Mouse (Mus musculus) midbrain, embryonic 10.5 days (tissue): ENCODE data around the gene Odf2. TPM values are rescaled to one million over a fixed set of nuclear protein-coding genes. Genes with fewer than 3 reads are reported as not detected.
A peak's percentile ranks its signal among the peaks of the same experiment; 100 is the strongest.

Experiments used
- DNase-seq: peaks from one replicate; pipeline ENCODE4 v3.0.0-alpha.2; 2017; ENCODE audit warnings: low spot score
- H3K27ac ChIP-seq: fragments of 300-500 bp; sonication (generic); replicated peaks from 2 replicates; pipeline ENCODE4 v1.5.1; 2016; ENCODE audit warnings: mild to moderate bottlenecking
- H3K27me3 ChIP-seq: fragments of 300-500 bp; sonication (generic); 2 replicates; pipeline ENCODE4 v1.6.1; 2016; ENCODE audit warnings: low read depth, mild to moderate bottlenecking; ENCODE audit not compliant: poor library complexity, severe bottlenecking
- H3K36me3 ChIP-seq: fragments of 300-500 bp; sonication (generic); 2 replicates; pipeline ENCODE4 v1.6.1; 2016; ENCODE audit warnings: mild to moderate bottlenecking, moderate library complexity
- H3K4me1 ChIP-seq: fragments of 300-500 bp; sonication (generic); 2 replicates; pipeline ENCODE4 v1.6.1; 2016
- H3K4me3 ChIP-seq: fragments of 300-500 bp; sonication (generic); 2 replicates; pipeline ENCODE4 v1.5.1; 2016; ENCODE audit warnings: mild to moderate bottlenecking, moderate library complexity
- H3K9me3 ChIP-seq: fragments of 300-500 bp; sonication (generic); replicated peaks from 2 replicates; pipeline ENCODE4 v1.6.1; 2016; ENCODE audit warnings: mild to moderate bottlenecking
- WGBS: fragments of 180-500 bp; shearing (Covaris S2); methylation state at CpG from one replicate; pipeline ENCODE4 v1.1.7; 2016; 5-methylcytosine and 5-hydroxymethylcytosine counted together
- polyA plus RNA-seq: library from polyadenylated mRNA; unstranded; fragments of >200 nt; fragmentation: Nextera tagmentation; extraction: Ambion mirVana; gene quantifications from 2 replicates; pipeline ENCODE4 v1.2.1, GENCODE M21; 2016

The Odf2 gene
- polyA plus RNA-seq, 1 experiment from 2014 or later: 116 TPM

DNA sequence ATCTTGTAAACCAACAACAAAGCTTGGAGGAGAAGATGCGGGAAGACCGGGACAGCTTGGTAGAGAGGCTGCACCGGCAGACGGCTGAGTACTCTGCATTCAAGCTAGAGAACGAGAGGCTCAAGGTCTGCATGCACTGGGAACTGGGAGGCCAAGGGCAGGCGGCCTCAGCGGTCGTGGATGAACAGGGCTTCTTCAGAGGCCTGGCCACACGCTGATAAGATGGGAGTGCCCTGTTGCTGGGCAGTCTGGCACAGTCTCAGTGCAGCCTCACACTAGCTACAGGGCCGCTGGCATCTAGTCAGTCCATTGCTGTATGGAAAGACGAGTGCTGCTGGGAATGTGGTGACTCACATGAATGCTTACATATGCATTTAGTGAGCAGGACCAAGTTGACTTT, 28.6 kb downstream of the Odf2 start:
- Histone ChIP-seq H3K36me3 (peaks cover 97% of the 10 kb centered on the region), H3K4me1 (no peaks in the 10 kb centered on the region), H3K27me3 (no peaks in the 10 kb centered on the region), H3K4me3 (no peak overlapping the region), H3K9me3 (no peaks in the 10 kb centered on the region), H3K27ac (no peak overlapping the region)
- WGBS: 95% methylated on average over 11 of the region's 11 CpGs
- no peak for DNase-seq

GRCm38 (mm10) chr2:29922011-29922410, 33.0 kb downstream of the Odf2 start:
- Histone ChIP-seq H3K36me3 (peaks cover 99% of the 10 kb centered on the region), H3K27ac (no peak overlapping the region), H3K4me1 (no peaks in the 10 kb centered on the region), H3K27me3 (no peaks in the 10 kb centered on the region), H3K4me3 (no peak overlapping the region), H3K9me3 (no peaks in the 10 kb centered on the region)
- 89% methylated on average over 11 of the region's 11 CpGs for WGBS
- no peak for DNase-seq

- no peak for DNase-seq
- Histone ChIP-seq H3K36me3 (peaks cover 99% of the 10 kb centered on the region), H3K27ac (no peak overlapping the region), H3K4me1 (no peaks in the 10 kb centered on the region), H3K9me3 (no peaks in the 10 kb centered on the region), H3K27me3 (no peaks in the 10 kb centered on the region), H3K4me3 (no peak overlapping the region)
- WGBS: 94% methylated on average over 5 of the region's 5 CpGs
Observed at GRCm38 (mm10) chr2:29926542-29926941, 37.5 kb downstream of the Odf2 start.

DNA sequence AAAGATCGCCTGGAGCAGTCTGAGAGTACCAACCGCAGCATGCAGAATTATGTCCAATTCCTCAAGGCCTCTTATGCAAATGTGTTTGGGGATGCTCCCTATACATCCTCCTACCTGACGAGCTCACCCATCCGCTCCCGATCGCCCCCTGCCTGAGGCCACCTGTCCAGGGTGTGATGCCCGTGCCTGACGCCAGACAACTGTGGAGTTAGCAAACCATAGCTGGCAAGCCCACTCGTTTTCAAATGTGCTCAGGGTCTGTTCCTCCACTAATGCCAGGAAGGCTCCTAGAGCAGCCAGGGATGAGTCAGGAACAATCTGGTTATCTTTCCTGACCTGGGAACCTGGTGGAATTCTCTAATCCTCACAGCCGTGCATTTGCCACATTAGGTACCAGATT, 41.5 kb downstream of the Odf2 start:
- WGBS: 88% methylated on average over 10 of the region's 10 CpGs
- Histone ChIP-seq H3K4me3 (no peak overlapping the region), H3K9me3 (no peaks in the 10 kb centered on the region), H3K4me1 (no peaks in the 10 kb centered on the region), H3K27ac (no peak overlapping the region), H3K27me3 (no peaks in the 10 kb centered on the region), H3K36me3 (peaks cover 63% of the 10 kb centered on the region)
- no peak for DNase-seq

GRCm38 (mm10) chr2:29931194-29931593, 42.2 kb downstream of the Odf2 start:
- no peak overlapping the region for H3K4me3 ChIP-seq
- H3K27me3 ChIP-seq: no peaks in the 10 kb centered on the region
- peaks cover 6% of the 10 kb centered on the region for H3K4me1 ChIP-seq
- WGBS: 96% methylated on average over 6 of the region's 6 CpGs
- H3K9me3 ChIP-seq: no peaks in the 10 kb centered on the region
- no peak overlapping the region for H3K27ac ChIP-seq
- peaks cover 56% of the 10 kb centered on the region for H3K36me3 ChIP-seq
- DNase-seq: no peak

GRCm38 (mm10) chr2:29934906-29935599, 46.0 kb downstream of the Odf2 start, which contains the start of gene Gle1:
TSS of gene Gle1 (plus strand) at chr2:29935426.
- no peaks in the 10 kb centered on the region for H3K27me3 ChIP-seq
- 3% methylated on average over 44 of the region's 44 CpGs for WGBS
- DNase-seq: peak; percentile 97
- H3K4me3 ChIP-seq: peak within 1 kb of the TSS; percentile 93
- peaks cover 48% of the 10 kb centered on the region for H3K36me3 ChIP-seq
- peak within 1 kb of the TSS; percentile 86 for H3K27ac ChIP-seq
- H3K9me3 ChIP-seq: no peaks in the 10 kb centered on the region
- peaks cover 7% of the 10 kb centered on the region for H3K4me1 ChIP-seq

GRCm38 (mm10) chr2:29940073-29940472, 51.1 kb downstream of the Odf2 start:
- Histone ChIP-seq H3K27ac (no peak overlapping the region), H3K4me1 (peaks cover 7% of the 10 kb centered on the region), H3K36me3 (peaks cover 79% of the 10 kb centered on the region), H3K27me3 (no peaks in the 10 kb centered on the region), H3K9me3 (no peaks in the 10 kb centered on the region), H3K4me3 (no peak overlapping the region)
- DNase-seq: no peak
- WGBS: 91% methylated on average over 9 of the region's 9 CpGs

DNA sequence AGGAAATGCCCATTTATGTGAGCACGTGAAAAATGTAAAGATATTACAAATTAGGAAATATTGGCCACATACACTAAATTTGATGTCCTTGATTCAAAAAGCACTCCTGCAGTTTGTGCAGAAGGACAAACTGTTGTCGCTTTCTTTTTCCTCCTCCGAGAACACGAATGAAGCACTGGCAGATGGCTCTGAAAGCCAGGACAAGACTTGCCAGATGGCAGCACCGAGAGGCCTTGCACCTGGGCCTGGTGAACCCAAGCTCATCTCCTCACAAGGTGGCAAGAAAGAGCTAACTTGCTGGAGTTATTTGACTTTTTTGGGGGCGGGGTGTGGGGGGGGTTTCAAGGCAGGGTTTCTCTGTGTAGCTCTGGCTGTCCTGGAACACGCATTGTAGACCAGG, 51.8 kb downstream of the Odf2 start:
- DNase-seq: no peak
- Histone ChIP-seq H3K4me1 (peaks cover 5% of the 10 kb centered on the region), H3K27ac (no peak overlapping the region), H3K4me3 (no peak overlapping the region), H3K9me3 (no peaks in the 10 kb centered on the region), H3K36me3 (peaks cover 86% of the 10 kb centered on the region), H3K27me3 (no peaks in the 10 kb centered on the region)
- WGBS: 95% methylated on average over 7 of the region's 7 CpGs

GRCm38 (mm10) chr2:29944723-29945122, 55.7 kb downstream of the Odf2 start:
- 76% methylated on average over 1 of the region's 1 CpGs for WGBS
- Histone ChIP-seq H3K36me3 (peaks cover 98% of the 10 kb centered on the region), H3K9me3 (no peaks in the 10 kb centered on the region), H3K4me1 (no peaks in the 10 kb centered on the region), H3K27ac (no peak overlapping the region), H3K4me3 (no peak overlapping the region), H3K27me3 (no peaks in the 10 kb centered on the region)
- DNase-seq: no peak

- Histone ChIP-seq H3K9me3 (no peaks in the 10 kb centered on the region), H3K4me1 (no peaks in the 10 kb centered on the region), H3K27me3 (no peaks in the 10 kb centered on the region), H3K4me3 (no peak overlapping the region), H3K36me3 (peaks cover 97% of the 10 kb centered on the region), H3K27ac (no peak overlapping the region)
- 93% methylated on average over 5 of the region's 5 CpGs for WGBS
- no peak for DNase-seq
Observed at GRCm38 (mm10) chr2:29948896-29949295, 59.9 kb downstream of the Odf2 start.

DNA sequence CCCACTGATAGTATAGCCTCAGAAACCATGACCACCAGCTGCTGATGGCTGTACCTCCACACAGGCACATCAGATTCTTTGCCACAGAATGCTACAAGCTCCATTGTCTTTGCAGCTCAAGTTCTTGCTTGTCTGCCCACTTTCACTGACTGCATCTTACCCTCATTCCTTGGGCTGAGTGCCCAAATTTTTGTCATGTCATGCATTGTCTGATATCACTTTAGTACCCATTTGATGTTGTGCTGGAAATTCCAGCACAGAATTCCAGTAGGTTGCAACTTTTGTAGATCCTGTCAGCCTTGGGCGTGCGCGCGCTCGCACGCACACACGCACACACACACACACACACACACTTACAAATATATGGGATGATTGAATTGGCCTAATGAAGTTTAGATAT, 72.2 kb downstream of the Odf2 start:
- WGBS: 98% methylated on average over 7 of the region's 7 CpGs
- DNase-seq: no peak
- no peak overlapping the region for H3K27ac ChIP-seq
- peaks cover 42% of the 10 kb centered on the region for H3K36me3 ChIP-seq
- H3K4me1 ChIP-seq: peaks cover 26% of the 10 kb centered on the region
- no peaks in the 10 kb centered on the region for H3K9me3 ChIP-seq
- no peak overlapping the region for H3K4me3 ChIP-seq
- no peaks in the 10 kb centered on the region for H3K27me3 ChIP-seq

DNA sequence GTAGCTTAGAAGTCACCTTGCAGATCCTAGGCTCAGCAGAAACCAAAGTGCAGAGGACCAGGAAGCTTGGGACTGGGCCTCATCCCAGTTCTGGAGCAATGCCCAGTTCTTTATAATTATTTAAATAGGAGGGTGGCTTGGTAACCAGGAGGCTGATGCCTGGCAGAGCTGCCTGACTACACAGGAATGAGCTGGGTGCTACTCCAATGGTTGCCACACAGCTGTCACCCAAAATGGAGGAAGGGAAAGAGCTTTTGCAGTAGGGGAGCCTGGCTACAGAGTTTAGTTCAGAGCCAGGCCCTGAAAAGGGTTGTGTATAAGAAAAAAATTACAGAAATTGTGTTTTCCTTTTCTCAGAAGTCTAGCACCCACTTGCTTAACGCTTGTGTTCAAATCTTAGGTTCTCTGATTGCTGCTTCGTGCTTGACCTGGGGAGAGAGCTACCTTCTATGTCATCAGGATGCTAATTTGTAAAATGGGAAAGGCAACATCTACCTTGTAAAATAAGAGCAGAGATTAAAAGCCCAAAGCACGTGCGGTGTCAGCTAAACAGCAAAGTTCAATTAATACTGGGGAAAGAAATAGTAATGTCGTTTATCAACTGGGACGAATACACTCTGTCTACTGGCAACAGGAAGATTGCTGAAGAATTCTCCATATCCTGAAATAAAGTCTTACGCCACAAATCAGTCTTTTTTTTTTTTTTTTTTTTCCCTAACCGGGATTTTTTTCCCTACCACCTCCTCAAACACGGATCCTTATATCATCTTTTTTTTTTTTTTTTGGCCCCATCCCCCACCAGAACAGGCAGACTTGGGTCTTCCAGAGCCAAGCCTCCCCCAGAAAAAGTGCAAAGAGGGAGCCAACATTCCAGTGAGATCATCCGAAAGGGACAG, 75.6 kb downstream of the Odf2 start:
- Histone ChIP-seq H3K9me3 (no peaks in the 10 kb centered on the region), H3K27ac (peak overlapping the region; percentile 97), H3K36me3 (peaks cover 27% of the 10 kb centered on the region), H3K27me3 (no peaks in the 10 kb centered on the region), H3K4me1 (peaks cover 53% of the 10 kb centered on the region), H3K4me3 (peak overlapping the region; percentile 99)
- 23% methylated on average over 10 of the region's 10 CpGs for WGBS
- no peak for DNase-seq

GRCm38 (mm10) chr2:29965250-29965843, 76.3 kb downstream of the Odf2 start, which contains the start of gene Sptan1:
TSS of gene Sptan1 (plus strand) at chr2:29965560.
- H3K36me3 ChIP-seq: peaks cover 27% of the 10 kb centered on the region
- peak within 1 kb of the TSS; percentile 99 for H3K4me3 ChIP-seq
- H3K27ac ChIP-seq: peak within 1 kb of the TSS; percentile 97
- H3K9me3 ChIP-seq: no peaks in the 10 kb centered on the region
- peaks cover 57% of the 10 kb centered on the region for H3K4me1 ChIP-seq
- peak; percentile 98 for DNase-seq
- under 1% methylated on average over 82 of the region's 82 CpGs for WGBS
- H3K27me3 ChIP-seq: no peaks in the 10 kb centered on the region
